26 mouse cellular contexts compared by ENCODE assay signal in the genomic region with DNA sequence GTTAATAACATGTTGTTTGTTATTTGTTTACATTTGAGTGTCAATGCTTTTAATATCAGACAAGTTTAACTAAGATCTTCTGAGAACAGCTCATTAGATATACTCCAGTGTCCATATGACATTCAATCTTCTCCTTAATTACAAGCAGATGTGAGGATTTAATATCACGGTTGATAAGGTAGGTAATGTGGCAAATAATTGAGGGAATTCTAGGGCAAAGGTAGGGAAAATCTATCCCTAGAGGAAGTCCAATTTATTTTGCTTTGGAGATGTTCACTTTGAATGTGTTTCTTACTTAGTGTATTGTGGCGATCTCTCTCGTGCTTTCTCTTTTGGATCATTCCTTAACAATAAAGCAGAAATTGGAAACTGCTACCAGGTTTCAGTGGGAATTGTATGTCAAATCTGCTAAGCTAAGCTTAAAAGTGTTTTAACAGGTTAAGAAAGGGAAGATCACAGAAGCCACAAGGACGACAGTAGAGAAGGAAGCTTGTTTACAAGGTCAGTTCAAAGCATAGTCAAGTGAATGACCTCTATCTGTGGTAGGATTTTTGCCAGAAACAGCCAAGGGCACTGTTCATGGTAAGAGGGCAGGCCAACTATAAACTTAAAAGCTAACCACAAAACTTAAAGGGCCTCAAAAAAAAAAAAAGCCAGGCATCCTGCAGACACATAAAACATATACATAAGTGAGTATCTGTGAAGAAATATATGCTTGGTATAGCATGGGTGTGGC.
A peak's percentile ranks its signal among the peaks of the same experiment; 100 is the strongest.
DNase-seq lines count a peak whose midpoint lies in the region; ATAC-seq lines count a peak whose summit lies in the region.
"Had no signal": no experiment of that assay in that cellular context is flagged by ENCODE, and none has a peak within 500 bp of the region (broad histone marks: within the 10 kb centered on the region; RNA-seq: fewer than 3 reads in every experiment).

No protein-coding gene starts in this region.

- H3K4me1 ChIP-seq in heart, embryonic 12.5 days (replicated peaks): no peaks in the 10 kb centered on the region
- no peaks in the 10 kb centered on the region for H3K4me1 ChIP-seq in kidney, embryonic 15.5 days
- H3K4me1 ChIP-seq in brown adipose tissue, adult 24 weeks (ENCODE audit: control insufficient read depth, insufficient read depth, insufficient read length, low read length): no peaks in the 10 kb centered on the region
- H3K4me1 ChIP-seq: embryonic facial prominence, embryonic 13.5 days; forebrain, embryonic 12.5 days; intestine, embryonic 15.5 days; limb, embryonic 12.5 days; liver, embryonic 13.5 days had no signal

- no peak overlapping the region for H3K9ac ChIP-seq in heart, embryonic 12.5 days
- H3K9ac ChIP-seq in kidney, embryonic 15.5 days: no peak overlapping the region
- H3K9ac ChIP-seq: embryonic facial prominence, embryonic 13.5 days; forebrain, embryonic 12.5 days; hindbrain, embryonic 14.5 days; intestine, embryonic 15.5 days; limb, embryonic 12.5 days; liver, embryonic 13.5 days had no signal

- H3K9me3 ChIP-seq in heart, embryonic 12.5 days (replicated peaks): no peaks in the 10 kb centered on the region
- H3K9me3 ChIP-seq in kidney, embryonic 15.5 days (replicated peaks): no peaks in the 10 kb centered on the region
- H3K9me3 ChIP-seq: embryonic facial prominence, embryonic 13.5 days; forebrain, embryonic 12.5 days; intestine, embryonic 15.5 days; limb, embryonic 12.5 days; liver, embryonic 13.5 days had no signal

- no peak for ATAC-seq in heart, embryonic 12.5 days (ENCODE audit: insufficient number of reproducible peaks, low FRiP score)
- ATAC-seq in kidney, embryonic 15.5 days (replicated peaks; ENCODE audit: low FRiP score): peak; percentile 76; the same call in 1 of the 2 replicates
- ATAC-seq: intestine, embryonic 15.5 days had no signal

- no peaks in the 10 kb centered on the region for H3K27me3 ChIP-seq in heart, embryonic 12.5 days (replicated peaks)
- no peaks in the 10 kb centered on the region for H3K27me3 ChIP-seq in kidney, embryonic 15.5 days
- H3K27me3 ChIP-seq: embryonic facial prominence, embryonic 13.5 days; forebrain, embryonic 12.5 days; intestine, embryonic 15.5 days; limb, embryonic 12.5 days; liver, embryonic 13.5 days had no signal

- 77% methylated on average over 4 of the region's 4 CpGs for WGBS in heart, embryonic 12.5 days
- 38% methylated on average over 4 of the region's 4 CpGs for WGBS in kidney, embryonic 15.5 days

- intact Hi-C loops in heart, postnatal 10 days (cut with DNase I): no loop called here
- intact Hi-C loops in left cerebral cortex, postnatal 36 days (cut with DNase I): no loop called here

- DNase-seq in heart, postnatal 10 days: peak; percentile 19 to 42
- DNase-seq in kidney, adult 11 months: no peak
- peak; percentile 35 for DNase-seq in adrenal gland, postnatal 14 days
- DNase-seq in left cerebral cortex, postnatal 36 days (ENCODE audit: low spot score in 2 of 2): no peak
- DNase-seq: cerebellum, adult 8-10 months; cerebellum, postnatal 36 days; embryo, embryonic 11 days; gastrocnemius, adult 2 months; liver, embryonic 13.5 days; lung, adult 2 months; lung, postnatal 14 days; right cerebral cortex, postnatal 14 days; thymus, adult 2 months; thymus, postnatal 4 days had no signal

- H3K4me2 ChIP-seq in heart, embryonic 12.5 days: no peak overlapping the region
- no peak overlapping the region for H3K4me2 ChIP-seq in kidney, embryonic 15.5 days
- H3K4me2 ChIP-seq: embryonic facial prominence, embryonic 13.5 days; forebrain, embryonic 12.5 days; heart, embryonic 11.5 days; hindbrain, embryonic 14.5 days; intestine, embryonic 15.5 days; limb, embryonic 12.5 days; liver, embryonic 13.5 days; midbrain, embryonic 11.5 days had no signal

- H3K4me3 ChIP-seq in heart, embryonic 12.5 days: no peak overlapping the region
- no peak overlapping the region for H3K4me3 ChIP-seq in kidney, embryonic 15.5 days (replicated peaks)
- no peak overlapping the region for H3K4me3 ChIP-seq in brown adipose tissue, adult 24 weeks (ENCODE audit: insufficient read depth, low read depth, low read length)
- H3K4me3 ChIP-seq: embryonic facial prominence, embryonic 13.5 days; erythroblast, embryonic 14.5 days; forebrain, embryonic 12.5 days; gastrocnemius, adult 2 months; intestine, embryonic 15.5 days; limb, embryonic 12.5 days; liver, embryonic 13.5 days had no signal

- no peak overlapping the region for H3K27ac ChIP-seq in heart, embryonic 12.5 days (ENCODE audit: poor library complexity, severe bottlenecking)
- 0 out of 2 replicates have a peak overlapping the region, but pooled peaks have one; percentile 25 for H3K27ac ChIP-seq in kidney, embryonic 15.5 days
- H3K27ac ChIP-seq in brown adipose tissue, adult 24 weeks (replicated peaks; ENCODE audit: low read depth, low read length): peak overlapping the region; percentile 77
- H3K27ac ChIP-seq: embryonic facial prominence, embryonic 13.5 days; forebrain, embryonic 12.5 days; gastrocnemius, adult 2 months; hindbrain, embryonic 14.5 days; intestine, embryonic 15.5 days; limb, embryonic 12.5 days; liver, embryonic 13.5 days; stomach, postnatal 0 days had no signal

- no peaks in the 10 kb centered on the region for H3K36me3 ChIP-seq in heart, embryonic 12.5 days
- H3K36me3 ChIP-seq in kidney, embryonic 15.5 days: no peaks in the 10 kb centered on the region
- H3K36me3 ChIP-seq: embryonic facial prominence, embryonic 13.5 days; forebrain, embryonic 12.5 days; intestine, embryonic 15.5 days; limb, embryonic 12.5 days; liver, embryonic 13.5 days had no signal

Comparison
In these comparisons a context has a peak if more than half of its experiments do, and no peak if none do; other contexts are left out.
1. DNase-seq: peak in heart, postnatal 10 days (2 of 2) and adrenal gland, postnatal 14 days (single experiment); none in kidney, adult 11 months (single experiment) and left cerebral cortex, postnatal 36 days (0 of 2).